In genomic region chr8:102693465-102693864, GRCm38 (mm10) we compare ENCODE assay signal across 17 mouse cellular contexts.
DNase-seq lines count a peak whose midpoint lies in the region; ATAC-seq and TF ChIP-seq lines count a peak whose summit lies in the region.
"Had no signal": no experiment of that assay in that cellular context is flagged by ENCODE, and none has a peak within 500 bp of the region (broad histone marks: within the 10 kb centered on the region; RNA-seq: fewer than 3 reads in every experiment).

No protein-coding gene starts in this region.

- H3K9ac ChIP-seq in heart, postnatal 0 days (replicated peaks; ENCODE audit: low read depth, low read length) = no peak overlapping the region
- no peak overlapping the region for H3K9ac ChIP-seq in lung, embryonic 14.5 days
- H3K9ac ChIP-seq in midbrain, embryonic 16.5 days (ENCODE audit: low read depth, low read length) = no peak overlapping the region
- H3K9ac ChIP-seq: hindbrain, embryonic 13.5 days; limb, embryonic 13.5 days; liver, postnatal 0 days; neural tube, embryonic 15.5 days had no signal

- H3K9me3 ChIP-seq in heart, postnatal 0 days (replicated peaks; ENCODE audit: control insufficient read depth, low read length) = no peaks in the 10 kb centered on the region
- H3K9me3 ChIP-seq in lung, embryonic 14.5 days (ENCODE audit: low read depth, low read length) = no peaks in the 10 kb centered on the region
- no peaks in the 10 kb centered on the region for H3K9me3 ChIP-seq in midbrain, embryonic 16.5 days (replicated peaks; ENCODE audit: control insufficient read depth, low read length, poor library complexity, severe bottlenecking)
- H3K9me3 ChIP-seq: hindbrain, embryonic 13.5 days; limb, embryonic 13.5 days; neural tube, embryonic 15.5 days had no signal

- H3K36me3 ChIP-seq in heart, postnatal 0 days (replicated peaks; ENCODE audit: control insufficient read depth, insufficient read depth, low read length) = no peaks in the 10 kb centered on the region
- peaks cover 9% of the 10 kb centered on the region; the same call in 1 of the 2 replicates for H3K36me3 ChIP-seq in lung, embryonic 14.5 days (ENCODE audit: insufficient read depth)
- H3K36me3 ChIP-seq in midbrain, embryonic 16.5 days (ENCODE audit: control insufficient read depth, insufficient read depth, low read length) = no peaks in the 10 kb centered on the region
- H3K36me3 ChIP-seq: hindbrain, embryonic 13.5 days; neural tube, embryonic 15.5 days had no signal

- no peak for TF ChIP-seq EP300 in heart, postnatal 0 days (IDR thresholded peaks at IDR 0.05; ENCODE audit: low read depth)

- peaks cover 7% of the 10 kb centered on the region for H3K4me1 ChIP-seq in heart, postnatal 0 days (ENCODE audit: control insufficient read depth, insufficient read depth)
- no peaks in the 10 kb centered on the region for H3K4me1 ChIP-seq in lung, embryonic 14.5 days (ENCODE audit: insufficient read depth)
- peaks cover 10% of the 10 kb centered on the region; the same call in 1 of the 2 replicates for H3K4me1 ChIP-seq in embryonic fibroblast, embryonic 13.5 days (ENCODE audit: control insufficient read depth, insufficient read depth, low read length)
- peaks cover 2% of the 10 kb centered on the region; the same call in 1 of the 2 replicates for H3K4me1 ChIP-seq in midbrain, embryonic 16.5 days (ENCODE audit: control insufficient read depth, insufficient read depth, low read length)

- WGBS in heart, postnatal 0 days = 48% methylated on average over 1 of the region's 1 CpGs
- 37% methylated on average over 1 of the region's 1 CpGs for WGBS in lung, embryonic 14.5 days
- WGBS in midbrain, embryonic 16.5 days = 28% methylated on average over 1 of the region's 1 CpGs

- no peak for TF ChIP-seq POLR2A in embryonic fibroblast, embryonic 13.5 days (IDR thresholded peaks at IDR 0.05; ENCODE audit: low read depth, low read length)

- intact Hi-C loops in heart, postnatal 25 days (cut with DNase I) = no loop called here

- H3K4me2 ChIP-seq in heart, postnatal 0 days (ENCODE audit: low read depth, low read length) = no peak overlapping the region
- no peak overlapping the region for H3K4me2 ChIP-seq in lung, embryonic 14.5 days
- no peak overlapping the region for H3K4me2 ChIP-seq in midbrain, embryonic 16.5 days (ENCODE audit: low read length)
- H3K4me2 ChIP-seq: hindbrain, embryonic 13.5 days; limb, embryonic 13.5 days; neural tube, embryonic 15.5 days had no signal

- H3K27ac ChIP-seq in heart, postnatal 0 days (ENCODE audit: low read depth) = no peak overlapping the region
- peak overlapping the region; percentile 13; the same call in 1 of the 2 replicates for H3K27ac ChIP-seq in lung, embryonic 14.5 days (ENCODE audit: low read depth)
- peak overlapping the region; percentile 60 for H3K27ac ChIP-seq in embryonic fibroblast, embryonic 13.5 days (ENCODE audit: insufficient read depth, low read length)
- no peak overlapping the region for H3K27ac ChIP-seq in midbrain, embryonic 16.5 days (ENCODE audit: low read length)
- H3K27ac ChIP-seq: gastrocnemius, adult 2 months; hindbrain, embryonic 13.5 days; limb, embryonic 13.5 days; neural tube, embryonic 15.5 days had no signal

- TF ChIP-seq CTCF in heart, postnatal 0 days (IDR thresholded peaks at IDR 0.05; ENCODE audit: low read depth) = no peak
- TF ChIP-seq CTCF in lung, embryonic 14.5 days (IDR thresholded peaks at IDR 0.05; ENCODE audit: low read depth) = no peak
- no peak for TF ChIP-seq CTCF in embryonic fibroblast, embryonic 13.5 days (IDR thresholded peaks at IDR 0.05; ENCODE audit: borderline replicate concordance, insufficient read depth, low read length)

- no peak overlapping the region for H3K4me3 ChIP-seq in heart, postnatal 0 days (ENCODE audit: low read depth, low read length)
- no peak overlapping the region for H3K4me3 ChIP-seq in lung, embryonic 14.5 days (ENCODE audit: low read depth, low read length)
- no peak overlapping the region for H3K4me3 ChIP-seq in embryonic fibroblast, embryonic 13.5 days (ENCODE audit: insufficient read depth, low read length)
- H3K4me3 ChIP-seq in midbrain, embryonic 16.5 days (ENCODE audit: low read depth, low read length) = no peak overlapping the region
- H3K4me3 ChIP-seq: gastrocnemius, adult 2 months; hindbrain, embryonic 13.5 days; limb, embryonic 13.5 days; neural tube, embryonic 15.5 days had no signal

- no peaks in the 10 kb centered on the region for H3K27me3 ChIP-seq in heart, postnatal 0 days (ENCODE audit: control insufficient read depth, insufficient read depth, low read length)
- no peaks in the 10 kb centered on the region for H3K27me3 ChIP-seq in lung, embryonic 14.5 days (ENCODE audit: insufficient read depth, low read length)
- H3K27me3 ChIP-seq in midbrain, embryonic 16.5 days (ENCODE audit: control insufficient read depth, insufficient read depth, low read depth, low read length) = no peaks in the 10 kb centered on the region
- H3K27me3 ChIP-seq: hindbrain, embryonic 13.5 days; limb, embryonic 13.5 days; neural tube, embryonic 15.5 days had no signal

- DNase-seq in heart, postnatal 0 days (ENCODE audit: low spot score) = no peak
- no peak for DNase-seq in heart, postnatal 25 days (ENCODE audit: low spot score)
- DNase-seq in lung, embryonic 14.5 days = peak; percentile 52
- DNase-seq in lung, postnatal 4 days = no peak
- peak; percentile 9 for DNase-seq in NIH3T3 (ENCODE audit: low read depth)
- no peak for DNase-seq in urinary bladder, adult 18-20 months (ENCODE audit: low spot score in 2 of 2)
- DNase-seq: adrenal gland, postnatal 36 days; gastrocnemius, adult 2 months; liver, postnatal 0 days; thymus, postnatal 25 days had no signal

- 0 out of 2 replicates have a peak, but pooled peaks have one; percentile 27 for ATAC-seq in heart, postnatal 0 days (ENCODE audit: insufficient read depth, low read depth)
- ATAC-seq in lung, embryonic 14.5 days (ENCODE audit: insufficient read depth) = no peak; the same call in 1 of the 2 replicates
- ATAC-seq in midbrain, embryonic 16.5 days = no peak
- ATAC-seq: CD4-positive, CD25-positive, alpha-beta regulatory T cell, adult 4 months; intestine, embryonic 16.5 days; liver, postnatal 0 days had no signal

Comparison
In these comparisons a context has a peak if more than half of its experiments do, and no peak if none do; other contexts are left out.
1. DNase-seq: peak in lung, embryonic 14.5 days (single experiment) and NIH3T3 (single experiment); none in heart, postnatal 0 days (single experiment), heart, postnatal 25 days (single experiment), lung, postnatal 4 days (0 of 2) and urinary bladder, adult 18-20 months (0 of 2).
2. H3K27ac ChIP-seq: peak in lung, embryonic 14.5 days (single experiment) and embryonic fibroblast, embryonic 13.5 days (single experiment); none in heart, postnatal 0 days (single experiment) and midbrain, embryonic 16.5 days (single experiment).